Mouse (Mus musculus) embryonic fibroblast, embryonic 13.5 days (primary cell): Measurements from ENCODE around the gene AI481877.

Experiments
- CTCF ChIP-seq: IDR thresholded peaks from 2 replicates; pipeline ENCODE4 v1.5.1; 2011; ENCODE audit warnings: mild to moderate bottlenecking, control low read depth, low read length, moderate library complexity, borderline replicate concordance; ENCODE audit not compliant: insufficient read depth
- POLR2A ChIP-seq: IDR thresholded peaks from 2 replicates; pipeline ENCODE4 v1.6.1; 2011; ENCODE audit warnings: low read depth, mild to moderate bottlenecking, control low read depth, low read length, moderate library complexity

- no peak for TF ChIP-seq POLR2A
- TF ChIP-seq CTCF = no peak
Measured at GRCm38 (mm10) chr4:59167251-59167847, 28.6 kb upstream of the AI481877 start.
